Mouse (Mus musculus): ENCODE measurements around the gene Adcy7. TPM values are rescaled to one million over a fixed set of nuclear protein-coding genes. Genes with fewer than 3 reads are reported as not detected.

Gene Adcy7
- 1.1 and 1.3 TPM in 2 replicates for polyA plus RNA-seq (2014; fragmentation: Nextera tagmentation; extraction: Ambion mirVana)

- 4% methylated on average over 63 of the region's 64 CpGs for WGBS
- peaks cover 5% of the 10 kb centered on the region for H3K4me1 ChIP-seq (ENCODE audit: control insufficient read depth, insufficient read depth, low read length)
- peak within 1 kb of the TSS; percentile 55 for H3K9ac ChIP-seq (ENCODE audit: low read length)
- H3K27me3 ChIP-seq (replicated peaks; ENCODE audit: control insufficient read depth, insufficient read depth, low read length): no peaks in the 10 kb centered on the region
- H3K4me3 ChIP-seq (ENCODE audit: low read depth, low read length): peak within 1 kb of the TSS; percentile 39
- H3K36me3 ChIP-seq (ENCODE audit: control insufficient read depth, insufficient read depth, low read length): no peaks in the 10 kb centered on the region
- ATAC-seq (peak; percentile 52), DNase-seq (ENCODE audit: low spot score) (peak; percentile 31)
- H3K4me2 ChIP-seq (ENCODE audit: low read length): peak within 1 kb of the TSS; percentile 91
- H3K27ac ChIP-seq (ENCODE audit: low read depth, low read length): no peak within 1 kb of the TSS
- no peaks in the 10 kb centered on the region for H3K9me3 ChIP-seq (replicated peaks; ENCODE audit: control insufficient read depth, low read length)
Measured at GRCm38 (mm10) chr8:88272231-88273050, at the start of gene Adcy7. Gene Adcy7 (plus strand): TSS chr8:88272403.

GRCm38 (mm10) chr8:88225358-88225757 lies 46.8 kb upstream of the Adcy7 start:
- Histone ChIP-seq H3K36me3 (ENCODE audit: control insufficient read depth, insufficient read depth, low read length) (no peaks in the 10 kb centered on the region), H3K4me1 (ENCODE audit: control insufficient read depth, insufficient read depth, low read length) (peaks cover 28% of the 10 kb centered on the region), H3K27me3 (replicated peaks; ENCODE audit: control insufficient read depth, insufficient read depth, low read length) (no peaks in the 10 kb centered on the region), H3K4me2 (ENCODE audit: low read length) (no peak overlapping the region), H3K4me3 (ENCODE audit: low read depth, low read length) (no peak overlapping the region), H3K9me3 (replicated peaks; ENCODE audit: control insufficient read depth, low read length) (no peaks in the 10 kb centered on the region), H3K9ac (ENCODE audit: low read length) (0 out of 2 replicates have a peak overlapping the region, but pooled peaks have one; percentile 17), H3K27ac (ENCODE audit: low read depth, low read length) (peak overlapping the region; percentile 66)
- WGBS: 12% methylated on average over 5 of the region's 5 CpGs
- DNase-seq (ENCODE audit: low spot score) (peak; percentile 34), ATAC-seq (peak; percentile 58)

GRCm38 (mm10) chr8:88227851-88228250 lies 44.4 kb upstream of the Adcy7 start:
- Histone ChIP-seq H3K27ac (ENCODE audit: low read depth, low read length) (no peak overlapping the region), H3K4me2 (ENCODE audit: low read length) (0 out of 2 replicates have a peak overlapping the region, but pooled peaks have one; percentile 13), H3K4me1 (ENCODE audit: control insufficient read depth, insufficient read depth, low read length) (peaks cover 28% of the 10 kb centered on the region), H3K4me3 (ENCODE audit: low read depth, low read length) (no peak overlapping the region), H3K9me3 (replicated peaks; ENCODE audit: control insufficient read depth, low read length) (no peaks in the 10 kb centered on the region), H3K27me3 (replicated peaks; ENCODE audit: control insufficient read depth, insufficient read depth, low read length) (no peaks in the 10 kb centered on the region), H3K36me3 (ENCODE audit: control insufficient read depth, insufficient read depth, low read length) (no peaks in the 10 kb centered on the region), H3K9ac (ENCODE audit: low read length) (no peak overlapping the region)
- ATAC-seq: no peak
- DNase-seq (ENCODE audit: low spot score): no peak
- WGBS: 64% methylated on average over 6 of the region's 6 CpGs

- 45% methylated on average over 1 of the region's 1 CpGs for WGBS
- 0 out of 2 replicates have a peak overlapping the region, but pooled peaks have one; percentile 13 for H3K4me2 ChIP-seq (ENCODE audit: low read length)
- no peak overlapping the region for H3K27ac ChIP-seq (ENCODE audit: low read depth, low read length)
- DNase-seq (ENCODE audit: low spot score) (peak; percentile 46), ATAC-seq (no peak)
- no peaks in the 10 kb centered on the region for H3K36me3 ChIP-seq (ENCODE audit: control insufficient read depth, insufficient read depth, low read length)
- H3K4me3 ChIP-seq (ENCODE audit: low read depth, low read length): no peak overlapping the region
- H3K27me3 ChIP-seq (replicated peaks; ENCODE audit: control insufficient read depth, insufficient read depth, low read length): no peaks in the 10 kb centered on the region
- no peaks in the 10 kb centered on the region for H3K9me3 ChIP-seq (replicated peaks; ENCODE audit: control insufficient read depth, low read length)
- H3K4me1 ChIP-seq (ENCODE audit: control insufficient read depth, insufficient read depth, low read length): peaks cover 28% of the 10 kb centered on the region
- H3K9ac ChIP-seq (ENCODE audit: low read length): no peak overlapping the region
Measured at GRCm38 (mm10) chr8:88228286-88228685, 43.9 kb upstream of the Adcy7 start.

- ATAC-seq (no peak), DNase-seq (ENCODE audit: low spot score) (no peak)
- peaks cover 28% of the 10 kb centered on the region for H3K4me1 ChIP-seq (ENCODE audit: control insufficient read depth, insufficient read depth, low read length)
- 57% methylated on average over 1 of the region's 1 CpGs for WGBS
- H3K27me3 ChIP-seq (replicated peaks; ENCODE audit: control insufficient read depth, insufficient read depth, low read length): no peaks in the 10 kb centered on the region
- no peak overlapping the region for H3K4me2 ChIP-seq (ENCODE audit: low read length)
- no peaks in the 10 kb centered on the region for H3K9me3 ChIP-seq (replicated peaks; ENCODE audit: control insufficient read depth, low read length)
- H3K9ac ChIP-seq (ENCODE audit: low read length): no peak overlapping the region
- H3K4me3 ChIP-seq (ENCODE audit: low read depth, low read length): no peak overlapping the region
- no peaks in the 10 kb centered on the region for H3K36me3 ChIP-seq (ENCODE audit: control insufficient read depth, insufficient read depth, low read length)
- no peak overlapping the region for H3K27ac ChIP-seq (ENCODE audit: low read depth, low read length)
Measured at GRCm38 (mm10) chr8:88228800-88229199, 43.4 kb upstream of the Adcy7 start.

- H3K4me2 ChIP-seq (ENCODE audit: low read length): no peak overlapping the region
- H3K4me3 ChIP-seq (ENCODE audit: low read depth, low read length): no peak overlapping the region
- 80% methylated on average over 2 of the region's 2 CpGs for WGBS
- H3K4me1 ChIP-seq (ENCODE audit: control insufficient read depth, insufficient read depth, low read length): no peaks in the 10 kb centered on the region
- no peak overlapping the region for H3K9ac ChIP-seq (ENCODE audit: low read length)
- H3K27me3 ChIP-seq (replicated peaks; ENCODE audit: control insufficient read depth, insufficient read depth, low read length): no peaks in the 10 kb centered on the region
- H3K9me3 ChIP-seq (replicated peaks; ENCODE audit: control insufficient read depth, low read length): no peaks in the 10 kb centered on the region
- ATAC-seq: no peak
- no peaks in the 10 kb centered on the region for H3K36me3 ChIP-seq (ENCODE audit: control insufficient read depth, insufficient read depth, low read length)
- H3K27ac ChIP-seq (ENCODE audit: low read depth, low read length): no peak overlapping the region
- no peak for DNase-seq (ENCODE audit: low spot score)
Measured at GRCm38 (mm10) chr8:88236666-88237065, 35.5 kb upstream of the Adcy7 start.

GRCm38 (mm10) chr8:88237606-88238005 lies 34.6 kb upstream of the Adcy7 start:
- no peaks in the 10 kb centered on the region for H3K9me3 ChIP-seq (replicated peaks; ENCODE audit: control insufficient read depth, low read length)
- no peak for ATAC-seq
- no peak overlapping the region for H3K4me3 ChIP-seq (ENCODE audit: low read depth, low read length)
- H3K27ac ChIP-seq (ENCODE audit: low read depth, low read length): no peak overlapping the region
- no peaks in the 10 kb centered on the region for H3K36me3 ChIP-seq (ENCODE audit: control insufficient read depth, insufficient read depth, low read length)
- H3K27me3 ChIP-seq (replicated peaks; ENCODE audit: control insufficient read depth, insufficient read depth, low read length): no peaks in the 10 kb centered on the region
- no peak overlapping the region for H3K9ac ChIP-seq (ENCODE audit: low read length)
- DNase-seq (ENCODE audit: low spot score): no peak
- no peak overlapping the region for H3K4me2 ChIP-seq (ENCODE audit: low read length)
- no peaks in the 10 kb centered on the region for H3K4me1 ChIP-seq (ENCODE audit: control insufficient read depth, insufficient read depth, low read length)
- 81% methylated on average over 2 of the region's 2 CpGs for WGBS

GRCm38 (mm10) chr8:88239277-88239676 lies 32.9 kb upstream of the Adcy7 start:
- ATAC-seq (no peak), DNase-seq (ENCODE audit: low spot score) (no peak)
- no peaks in the 10 kb centered on the region for H3K27me3 ChIP-seq (replicated peaks; ENCODE audit: control insufficient read depth, insufficient read depth, low read length)
- 94% methylated on average over 5 of the region's 5 CpGs for WGBS
- no peaks in the 10 kb centered on the region for H3K4me1 ChIP-seq (ENCODE audit: control insufficient read depth, insufficient read depth, low read length)
- H3K36me3 ChIP-seq (ENCODE audit: control insufficient read depth, insufficient read depth, low read length): no peaks in the 10 kb centered on the region
- no peak overlapping the region for H3K27ac ChIP-seq (ENCODE audit: low read depth, low read length)
- H3K9me3 ChIP-seq (replicated peaks; ENCODE audit: control insufficient read depth, low read length): no peaks in the 10 kb centered on the region
- no peak overlapping the region for H3K4me2 ChIP-seq (ENCODE audit: low read length)
- H3K9ac ChIP-seq (ENCODE audit: low read length): no peak overlapping the region
- no peak overlapping the region for H3K4me3 ChIP-seq (ENCODE audit: low read depth, low read length)

GRCm38 (mm10) chr8:88241871-88242270 lies 30.3 kb upstream of the Adcy7 start:
- Histone ChIP-seq H3K9ac (ENCODE audit: low read length) (no peak overlapping the region), H3K27me3 (replicated peaks; ENCODE audit: control insufficient read depth, insufficient read depth, low read length) (no peaks in the 10 kb centered on the region), H3K27ac (ENCODE audit: low read depth, low read length) (no peak overlapping the region), H3K4me3 (ENCODE audit: low read depth, low read length) (no peak overlapping the region), H3K4me1 (ENCODE audit: control insufficient read depth, insufficient read depth, low read length) (no peaks in the 10 kb centered on the region), H3K9me3 (replicated peaks; ENCODE audit: control insufficient read depth, low read length) (no peaks in the 10 kb centered on the region), H3K4me2 (ENCODE audit: low read length) (no peak overlapping the region), H3K36me3 (ENCODE audit: control insufficient read depth, insufficient read depth, low read length) (0 out of 2 replicates have a peak, but pooled peaks cover 11% of the 10 kb centered on the region)
- no peak for ATAC-seq
- 86% methylated on average over 4 of the region's 4 CpGs for WGBS
- no peak for DNase-seq (ENCODE audit: low spot score)
